Mouse (Mus musculus) gastrocnemius, postnatal 14 days (tissue): ENCODE data around the gene Rassf5. TPM values are rescaled to one million over a fixed set of nuclear protein-coding genes. Genes with fewer than 3 reads are reported as not detected.
"Not testable (repeated sequence)": the region's sequence is repeated elsewhere in the genome, so short reads cannot be mapped to it uniquely, and the experiment has no call there.

ENCODE experiments used
- DNase-seq: peaks from one replicate; pipeline ENCODE4 v3.0.0; 2021; ENCODE audit warnings: mixed read lengths
- intact Hi-C: fragments of 180-260 bp; cut with DNase I; formaldehyde crosslinking; loops from one replicate; pipeline ENCODE4 v1.15.1; 2025; ENCODE audit warnings: low total_unique reads
- total RNA-seq, 2 experiments: library from RNA; stranded (reverse); gene quantifications; 2 replicates each; pipeline ENCODE4 v1.2.3; 2021

Rassf5 gene
- total RNA-seq, 2 experiments from 2014 or later = 1.8 TPM

DNA sequence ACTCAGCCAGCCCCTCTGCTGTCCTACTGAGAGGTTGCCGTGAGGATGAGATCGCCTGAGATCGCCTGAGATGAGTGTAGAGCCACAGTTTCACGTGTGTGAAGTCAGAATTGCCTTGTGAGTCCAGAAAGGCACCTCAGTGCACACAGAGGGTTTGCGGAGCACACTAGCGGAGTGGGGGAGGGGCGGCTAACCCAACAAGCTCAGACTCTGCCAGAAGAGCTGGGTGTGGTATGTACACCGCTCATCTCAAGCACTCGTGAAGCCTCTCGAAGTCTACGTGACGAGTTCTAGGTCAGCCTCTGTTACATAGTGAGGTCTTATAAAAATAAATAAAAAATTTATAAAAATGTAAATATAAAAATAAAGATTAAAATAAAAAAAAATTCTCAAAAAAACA is 18.8 kb upstream of the Rassf5 start:
- intact Hi-C loops = loop anchor here (5.0 kb wide), 2 partner anchors 82 to 147 kb away; no protein-coding TSS in a partner anchor
- DNase-seq = no peak

GRCm38 (mm10) chr1:131260309-131260656 is 15.2 kb upstream of the Rassf5 start:
- intact Hi-C loops = loop anchor here (5.0 kb wide), 2 partner anchors 78 to 143 kb away; no protein-coding TSS in a partner anchor
- DNase-seq = peak; percentile 77

DNA sequence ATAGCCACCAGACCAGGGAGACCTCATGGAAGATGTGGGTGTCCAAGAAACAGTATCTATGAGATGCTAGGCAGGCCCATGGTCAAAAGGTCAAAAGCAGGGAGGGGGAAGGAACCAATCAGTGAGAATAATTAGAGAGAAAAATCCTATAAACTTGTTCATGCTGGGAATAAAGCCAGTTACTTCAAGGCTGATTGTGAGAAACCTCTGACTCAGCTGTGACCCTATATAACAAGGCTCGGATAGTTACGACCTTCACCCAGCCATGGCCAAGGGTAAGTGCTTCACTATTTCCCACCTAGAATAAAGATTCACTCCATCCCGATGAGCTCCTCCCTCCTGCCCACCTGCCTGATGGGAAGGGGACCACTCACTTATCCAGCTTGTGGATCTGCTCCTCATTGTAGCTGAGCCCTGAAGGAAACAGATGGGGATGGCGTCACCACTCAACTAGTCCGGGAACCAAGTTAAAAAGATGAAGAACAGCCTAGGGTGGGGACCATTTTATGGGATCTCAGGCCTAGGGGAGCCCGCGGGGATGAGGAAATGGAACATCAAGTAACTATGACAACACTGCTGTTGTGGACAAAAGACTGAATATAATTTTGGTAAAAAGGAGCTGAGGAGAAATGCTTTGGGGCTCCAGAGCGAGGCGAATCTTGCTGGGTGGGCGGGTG is 14.7 kb upstream of the Rassf5 start:
- DNase-seq = no peak
- intact Hi-C loops = loop anchor here (5.0 kb wide), 2 partner anchors 77 to 142 kb away; no protein-coding TSS in a partner anchor

DNA sequence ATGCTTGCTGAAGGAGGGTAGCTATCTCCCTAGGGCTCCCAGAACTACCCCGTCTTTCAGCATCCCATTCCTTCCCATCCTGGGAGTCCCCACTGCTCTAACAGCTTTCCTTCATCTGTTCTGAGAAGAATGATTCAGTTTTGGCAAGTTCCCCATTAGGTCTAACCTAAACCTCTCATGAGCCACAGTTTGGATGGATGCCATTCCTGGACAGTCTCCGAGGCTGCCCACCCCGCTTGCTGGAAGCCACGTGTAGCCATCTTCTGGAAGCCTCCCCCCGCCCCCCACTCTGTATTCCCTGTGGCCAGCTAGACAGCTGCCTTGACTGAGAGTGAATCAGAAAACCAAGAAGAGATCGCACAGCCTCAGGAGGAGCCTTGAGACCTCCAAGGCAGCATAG is 12.2 kb upstream of the Rassf5 start:
- no peak for DNase-seq
- intact Hi-C loops = no loop called here

DNA sequence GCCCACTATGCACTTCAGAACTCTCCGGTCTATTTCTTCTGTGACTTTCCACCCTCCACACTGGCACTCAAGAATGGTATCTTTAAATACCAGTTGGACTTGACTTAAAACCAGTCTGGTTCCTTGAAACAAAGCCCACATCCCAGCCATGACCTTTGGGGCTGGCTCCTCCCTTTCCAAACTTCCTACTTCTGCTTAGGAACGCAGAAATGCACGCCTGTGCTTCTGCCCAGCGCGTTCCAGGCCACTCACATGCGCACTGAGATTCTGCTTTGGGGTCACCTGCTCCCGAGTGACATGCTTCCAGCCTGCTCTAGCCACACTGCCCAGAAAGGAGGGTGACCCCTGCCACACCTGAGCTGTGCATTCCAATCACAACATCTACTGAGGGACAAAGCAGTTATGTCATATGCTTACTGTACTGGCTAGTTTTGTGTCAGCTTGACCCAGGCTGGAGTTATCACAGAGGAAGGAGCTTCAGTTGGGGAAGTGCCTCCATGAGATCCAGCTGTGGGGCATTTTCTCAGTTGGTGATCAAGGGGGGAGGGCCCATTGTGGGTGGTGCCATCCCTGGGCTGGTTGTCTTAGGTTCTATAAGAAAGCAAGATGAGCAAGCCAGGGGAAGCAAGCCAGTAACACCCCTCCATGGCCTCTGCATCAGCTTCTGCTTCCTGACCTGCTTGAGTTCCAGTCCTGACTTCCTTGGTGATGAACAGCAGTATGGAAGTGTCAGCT is 7.6 kb upstream of the Rassf5 start:
- intact Hi-C loops, DNase-seq: not testable (repeated sequence)

DNA sequence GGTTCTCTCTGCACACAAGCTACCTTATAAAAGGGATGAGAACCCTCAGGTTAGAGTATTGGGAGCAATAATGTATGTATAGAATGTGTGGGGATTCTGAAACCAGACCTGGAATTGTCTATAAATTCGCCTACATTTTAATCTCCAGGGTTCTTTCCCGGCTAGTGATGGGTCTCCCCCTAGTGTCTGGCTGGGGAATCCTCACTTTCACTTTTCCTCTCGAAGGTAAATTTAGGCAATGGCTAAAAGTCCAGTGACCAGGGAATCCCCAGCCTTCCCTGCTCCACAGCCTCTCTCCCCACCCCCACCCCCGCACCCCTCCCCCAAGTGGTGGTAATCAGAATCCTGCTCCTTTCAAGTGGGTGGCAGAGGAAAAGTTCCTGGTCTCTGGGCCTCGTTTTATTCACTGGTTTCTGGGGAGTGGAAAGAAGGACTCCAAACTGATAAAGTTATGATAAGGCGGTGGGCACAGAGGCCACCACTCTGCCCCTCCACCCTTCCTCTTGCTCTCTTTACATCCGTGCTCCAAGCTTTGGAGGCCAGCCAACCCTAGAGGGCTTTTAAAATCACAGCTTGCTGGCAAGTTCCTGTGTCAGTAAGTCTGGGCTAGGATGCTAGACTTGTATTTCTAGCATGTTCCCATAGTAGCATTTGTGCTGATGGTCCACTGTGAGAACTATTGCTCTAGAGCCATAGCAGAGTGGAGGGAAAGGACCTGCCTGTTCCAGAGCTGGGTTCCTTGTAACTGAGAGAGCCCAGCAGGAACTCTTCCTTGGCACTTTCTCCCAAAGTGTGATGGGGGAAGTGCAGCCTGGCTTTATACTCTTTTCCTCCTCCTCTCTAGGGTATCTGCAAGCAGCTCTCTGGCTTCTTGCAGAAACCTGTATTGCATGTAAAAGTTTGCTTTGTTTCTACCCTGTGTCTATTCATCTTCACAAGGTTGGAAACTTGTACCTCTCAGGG is 1.7 kb upstream of the Rassf5 start:
- intact Hi-C loops = loop anchor here (5.0 kb wide), 1 partner anchor 64 kb away; no protein-coding TSS in a partner anchor

DNA sequence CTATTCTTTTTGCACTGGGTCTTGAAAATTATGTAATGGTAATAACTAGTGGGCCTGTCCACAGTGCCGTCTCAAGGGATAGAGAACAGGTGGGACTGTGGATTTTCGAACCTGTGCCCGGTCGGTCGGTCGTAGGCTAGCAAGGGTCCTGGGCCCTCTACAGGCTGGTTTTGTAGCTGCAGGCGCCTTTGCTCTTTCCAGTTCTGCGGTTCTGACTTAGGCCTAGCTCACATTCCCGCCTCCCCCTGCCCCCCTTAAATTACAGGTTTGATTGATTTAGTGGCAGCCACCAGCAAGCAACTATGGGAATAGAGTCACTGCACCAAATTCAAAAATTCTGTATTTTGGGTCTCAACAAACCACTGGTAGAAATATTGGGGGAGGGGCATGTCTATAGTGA is 868 bp upstream of the Rassf5 start:
- intact Hi-C loops = loop anchor here (5.0 kb wide), 1 partner anchor 64 kb away; no protein-coding TSS in a partner anchor
- DNase-seq = peak; percentile 48

More for the DNA sequence above, 1.7 kb upstream of the Rassf5 start:
- no peak for DNase-seq

- intact Hi-C loops = loop anchor here (5.0 kb wide), 1 partner anchor 62 kb away; no protein-coding TSS in a partner anchor
- no peak for DNase-seq
Observed at GRCm38 (mm10) chr1:131244536-131245088, 446 bp downstream of the Rassf5 start.

- intact Hi-C loops = no loop called here
- DNase-seq = no peak
Observed at GRCm38 (mm10) chr1:131242956-131243355, 2.1 kb downstream of the Rassf5 start.

DNA sequence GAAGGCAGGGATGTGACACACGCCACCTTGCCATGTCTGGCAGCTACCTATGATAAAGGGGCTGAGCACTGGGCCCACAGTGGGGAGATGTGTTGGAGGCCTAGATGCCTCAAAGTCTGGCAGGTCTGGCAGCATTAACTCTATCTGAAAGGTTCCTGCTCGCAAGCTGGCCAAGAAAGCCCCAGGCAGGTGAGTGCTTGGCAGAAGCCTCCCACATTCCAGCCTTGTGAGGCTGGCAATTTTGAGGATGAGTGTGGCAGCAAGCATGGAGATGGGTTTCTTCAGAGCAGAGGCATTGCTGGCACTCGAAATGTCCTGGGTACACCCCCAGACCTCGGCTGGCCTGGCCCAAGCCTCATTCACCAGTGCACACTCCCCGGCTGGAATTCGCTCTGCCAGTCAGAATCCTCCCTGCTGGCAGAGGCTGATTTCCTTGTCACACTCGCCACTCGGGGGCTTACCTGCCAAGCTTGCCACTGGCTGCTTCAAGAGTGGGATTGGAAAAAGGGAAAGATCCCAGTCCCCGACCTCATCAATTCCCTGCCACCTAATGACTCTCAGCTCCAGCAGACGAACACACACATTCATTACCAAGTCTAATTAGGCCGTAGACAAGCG is 5.4 kb downstream of the Rassf5 start:
- DNase-seq = no peak
- intact Hi-C loops = no loop called here

GRCm38 (mm10) chr1:131238931-131239381 is 6.1 kb downstream of the Rassf5 start:
- DNase-seq = peak; percentile 83
- intact Hi-C loops = no loop called here

- intact Hi-C loops = no loop called here
- DNase-seq = no peak
Observed at GRCm38 (mm10) chr1:131236077-131236476, 9.0 kb downstream of the Rassf5 start.

DNA sequence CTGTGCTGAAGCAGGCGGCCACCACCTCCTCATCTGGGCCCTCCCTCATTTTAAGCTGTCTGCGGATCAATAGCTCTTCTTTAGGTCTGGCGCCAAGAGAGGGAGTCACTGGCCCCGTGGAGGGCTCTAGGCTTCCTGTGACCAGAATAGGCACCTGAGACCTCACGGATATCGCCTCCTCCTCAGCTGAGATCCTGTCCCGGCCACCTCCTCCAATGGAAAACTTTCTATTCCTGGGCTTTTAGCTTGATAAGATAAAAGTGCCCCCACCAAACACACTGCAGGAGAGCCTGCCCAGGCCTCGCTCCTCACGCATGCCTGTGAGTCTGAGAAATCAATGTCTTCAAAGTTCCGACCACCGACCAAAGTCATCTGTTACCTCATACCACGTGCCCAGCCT is 11.5 kb downstream of the Rassf5 start:
- intact Hi-C loops = no loop called here
- DNase-seq = no peak

- intact Hi-C loops = no loop called here
Observed at GRCm38 (mm10) chr1:131228659-131229058, 16.4 kb downstream of the Rassf5 start.

GRCm38 (mm10) chr1:131228225-131228624 is 16.8 kb downstream of the Rassf5 start:
- intact Hi-C loops = no loop called here
- no peak for DNase-seq

More at GRCm38 (mm10) chr1:131228659-131229058, 16.4 kb downstream of the Rassf5 start:
- no peak for DNase-seq

DNA sequence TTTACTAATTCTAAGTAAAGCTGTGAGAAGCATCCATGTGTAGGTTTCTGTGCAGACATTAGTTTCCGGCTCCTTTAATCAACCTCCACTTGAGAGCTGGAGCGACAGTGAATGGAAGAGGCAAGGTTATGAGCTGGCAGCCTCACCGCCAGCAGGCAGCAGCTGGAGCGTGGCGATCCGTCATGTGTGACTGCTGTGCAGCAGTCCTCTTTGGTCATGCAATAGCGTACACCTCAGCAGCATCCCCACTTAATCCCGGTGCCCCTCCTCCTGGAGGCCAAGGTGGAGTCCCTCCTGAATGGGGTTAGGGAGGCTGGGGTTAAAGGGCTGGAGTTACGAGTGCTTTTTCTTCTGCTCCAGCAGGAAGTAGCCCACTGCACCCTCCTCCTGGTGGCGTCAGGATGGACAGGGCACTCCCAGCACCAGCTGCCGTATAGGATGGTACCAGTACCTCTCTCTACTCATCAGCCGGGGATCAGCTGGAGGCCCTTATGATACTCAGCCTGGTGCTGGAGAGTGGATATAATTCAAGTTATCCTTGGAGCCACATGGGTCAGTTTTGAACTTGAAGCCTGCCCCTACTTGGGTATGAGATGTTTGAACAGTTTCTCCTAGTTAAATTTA is 20.1 kb downstream of the Rassf5 start:
- DNase-seq = no peak
- intact Hi-C loops = no loop called here

DNA sequence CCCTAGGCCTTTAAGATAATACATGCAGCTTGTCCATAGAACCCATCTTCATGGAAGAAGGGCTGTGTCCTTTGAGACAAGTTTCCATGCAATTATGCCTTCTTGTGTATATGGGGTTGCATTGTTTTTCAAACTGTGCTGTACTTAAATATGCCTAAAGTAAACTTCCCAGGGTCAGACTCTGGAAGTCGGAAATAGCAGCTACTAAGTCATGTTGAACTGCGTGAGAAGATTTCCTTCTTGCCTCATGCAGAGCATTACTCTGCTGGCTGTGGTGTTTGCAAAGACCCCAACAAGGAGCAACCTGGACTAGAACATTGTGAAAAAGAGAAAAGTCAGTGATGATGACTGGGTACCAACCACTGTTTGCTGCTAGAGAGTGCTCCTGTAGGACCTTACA is 21.7 kb downstream of the Rassf5 start:
- intact Hi-C loops = no loop called here
- DNase-seq = no peak

DNA sequence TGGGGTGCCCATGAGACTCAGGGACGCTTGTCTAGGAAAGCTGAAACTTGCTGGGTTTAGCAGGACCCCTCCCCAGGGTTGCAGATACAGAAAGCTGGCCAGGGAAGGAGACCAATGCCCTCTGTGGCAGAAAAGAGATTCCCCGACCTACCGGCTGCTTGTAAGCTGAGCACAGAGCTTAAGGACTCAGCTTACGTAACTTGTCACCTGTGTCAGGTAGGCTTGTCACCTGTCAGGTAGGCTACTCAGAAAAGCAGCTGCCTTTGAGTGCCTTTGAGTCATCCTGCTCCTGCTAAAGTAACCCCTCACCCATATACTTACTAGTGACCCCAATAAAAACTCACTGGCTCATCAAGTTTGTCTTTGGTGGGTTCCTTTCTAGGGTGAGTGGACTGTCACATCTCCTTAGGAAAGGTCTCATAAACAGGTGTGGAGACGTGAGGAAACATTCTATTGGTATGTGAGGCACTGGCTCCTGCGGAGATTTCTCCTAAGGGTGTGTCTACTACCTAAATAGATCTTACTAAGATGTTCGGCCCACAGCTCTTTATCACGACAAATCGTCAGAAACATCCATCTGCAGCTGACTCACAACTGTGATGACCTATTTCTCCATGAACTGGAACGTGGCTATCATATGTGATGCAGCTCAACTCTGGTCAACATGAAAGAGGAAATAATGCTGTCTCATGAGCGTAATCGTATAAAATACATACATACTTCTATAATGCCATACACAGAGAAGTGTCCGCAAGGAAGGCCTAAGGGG is 23.1 kb downstream of the Rassf5 start:
- intact Hi-C loops = no loop called here

More for the DNA sequence above, 23.1 kb downstream of the Rassf5 start:
- DNase-seq = no peak
